Mouse (Mus musculus) kidney, adult 2 months (tissue): Measurements from ENCODE around the gene Cbx6.

Experiments
- CTCF ChIP-seq: fragments of 200-500 bp; conservative IDR thresholded peaks from 2 replicates; pipeline ENCODE4 v1.5.1; 2011; ENCODE audit warnings: low read depth, mild to moderate bottlenecking, control low read depth, low read length, moderate library complexity, mixed read lengths; ENCODE audit not compliant: insufficient read depth, insufficient read length
- POLR2A ChIP-seq: fragments of 200-500 bp; IDR thresholded peaks from one replicate; pipeline ENCODE4 v1.6.1; 2011; ENCODE audit warnings: low read depth, low read length, control low read depth

DNA sequence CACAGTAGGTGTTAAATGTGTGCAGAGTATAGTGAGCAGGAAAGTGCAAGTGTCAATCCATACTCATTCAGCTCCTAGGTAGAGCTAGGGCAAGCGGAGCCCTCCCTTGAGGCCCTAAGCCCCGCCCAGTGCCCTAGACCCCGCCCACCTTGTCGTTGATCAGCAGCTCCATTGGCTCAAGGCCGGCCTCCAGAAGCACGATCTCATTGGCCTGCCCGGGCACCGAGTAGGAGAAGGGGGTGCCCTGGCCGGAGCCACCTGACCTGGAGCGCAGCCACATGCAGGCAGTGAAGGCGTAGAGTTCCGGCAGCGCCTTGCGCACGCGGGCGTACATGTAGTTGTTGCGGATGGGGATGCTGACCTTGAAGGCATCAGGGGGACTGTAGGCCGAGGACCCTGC lies 42.0 kb downstream of the Cbx6 start:
- TF ChIP-seq CTCF (no peak), POLR2A (no peak)
